Mouse (Mus musculus) heart, postnatal 0 days (tissue): Measurements from ENCODE around the gene Tnfrsf18. TPM values are rescaled to one million over a fixed set of nuclear protein-coding genes. Genes with fewer than 3 reads are reported as not detected.

Experiments used
- ATAC-seq: fragments of 200-750 bp; cut with Nextera tagmentation; 2 replicates; pipeline ENCODE4 v1.8.0; 2017; ENCODE audit warnings: low read depth, moderate number of reproducible peaks, moderate library complexity; ENCODE audit not compliant: insufficient read depth
- DNase-seq: peaks from one replicate; pipeline ENCODE4 v3.0.0-alpha.2; 2016; ENCODE audit warnings: low spot score
- H3K27ac ChIP-seq: fragments of 300-500 bp; sonication (generic); 2 replicates; pipeline ENCODE4 v1.5.1; 2014; ENCODE audit warnings: low read depth, mild to moderate bottlenecking
- H3K27me3 ChIP-seq: fragments of 300-500 bp; sonication (generic); 2 replicates; pipeline ENCODE4 v1.6.1; 2014; ENCODE audit warnings: low read length, mixed read lengths; ENCODE audit not compliant: control insufficient read depth, insufficient read depth
- H3K36me3 ChIP-seq: fragments of 300-500 bp; sonication (generic); replicated peaks from 2 replicates; pipeline ENCODE4 v1.6.1; 2014; ENCODE audit warnings: low read length, mixed read lengths; ENCODE audit not compliant: control insufficient read depth, insufficient read depth
- H3K4me1 ChIP-seq: fragments of 300-500 bp; sonication (generic); 2 replicates; pipeline ENCODE4 v1.6.1; 2014; ENCODE audit warnings: antibody characterized with exemption; ENCODE audit not compliant: control insufficient read depth, insufficient read depth
- H3K4me2 ChIP-seq: fragments of 300-500 bp; sonication (generic); 2 replicates; pipeline ENCODE4 v1.6.1; 2014; ENCODE audit warnings: low read depth, mild to moderate bottlenecking, low read length, moderate library complexity
- H3K4me3 ChIP-seq: fragments of 300-500 bp; sonication (generic); 2 replicates; pipeline ENCODE4 v1.5.1; 2014; ENCODE audit warnings: low read depth, low read length
- H3K9ac ChIP-seq: fragments of 300-500 bp; sonication (generic); replicated peaks from 2 replicates; pipeline ENCODE4 v1.6.1; 2014; ENCODE audit warnings: low read depth, low read length, mixed read lengths
- H3K9me3 ChIP-seq: fragments of 300-500 bp; sonication (generic); replicated peaks from 2 replicates; pipeline ENCODE4 v1.6.1; 2016; ENCODE audit warnings: low read length; ENCODE audit not compliant: control insufficient read depth
- CTCF ChIP-seq: IDR thresholded peaks from 2 replicates; pipeline ENCODE4 v1.5.1; 2016; ENCODE audit warnings: antibody characterized with exemption, control low read depth, low read depth
- EP300 ChIP-seq: IDR thresholded peaks from 2 replicates; pipeline ENCODE4 v1.6.1; 2016; ENCODE audit warnings: antibody characterized with exemption, low read depth
- WGBS: fragments of 180-500 bp; shearing (Covaris S2); extraction: QIAGEN DNeasy Blood & Tissue Kit; methylation state at CpG from one replicate; pipeline ENCODE4 v1.1.7; 2014; 5-methylcytosine and 5-hydroxymethylcytosine counted together
- polyA plus RNA-seq: library from polyadenylated mRNA; unstranded; fragments of >200 nt; fragmentation: Nextera tagmentation; extraction: Ambion mirVana; gene quantifications from 2 replicates; pipeline ENCODE4 v1.2.1, GENCODE M21; 2015
- total RNA-seq: library from RNA; depleted of rRNA; stranded (reverse); fragments of >200 nt; gene quantifications from 2 replicates; pipeline ENCODE4 v1.2.3, GENCODE M21; 2014; ENCODE audit warnings: low replicate concordance

Tnfrsf18 gene
- total and polyA plus RNA-seq, 2 experiments from 2014 or later, result 1.00 TPM; not detected in 1

DNA sequence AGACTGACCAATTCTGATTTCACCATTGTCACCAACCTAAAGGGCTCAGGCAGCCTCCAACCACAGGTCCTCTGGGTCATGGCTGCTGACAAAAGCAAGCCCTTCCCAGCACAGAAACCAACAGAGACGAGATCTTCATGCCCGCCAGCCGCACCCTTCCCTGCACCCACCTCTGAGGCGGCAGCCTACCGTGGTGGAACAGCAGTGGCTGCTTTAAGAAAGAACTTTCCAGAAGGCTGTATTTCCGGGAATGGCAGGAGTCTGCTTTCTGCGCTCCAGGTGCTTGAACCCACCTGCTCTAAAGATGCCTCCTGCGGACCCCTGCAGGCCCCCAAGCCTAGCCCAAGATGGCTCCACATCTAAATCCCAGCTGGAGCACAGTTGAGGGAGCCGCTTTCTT lies 32.9 kb downstream of the Tnfrsf18 start:
- WGBS, result 74% methylated on average over 9 of the region's 9 CpGs
- H3K27ac ChIP-seq, result no peak overlapping the region
- TF ChIP-seq EP300 (no peak), CTCF (no peak)
- no peaks in the 10 kb centered on the region for H3K27me3 ChIP-seq
- H3K36me3 ChIP-seq, result no peaks in the 10 kb centered on the region
- H3K4me1 ChIP-seq, result no peaks in the 10 kb centered on the region
- no peak overlapping the region for H3K9ac ChIP-seq
- no peak for ATAC-seq
- no peak overlapping the region for H3K4me2 ChIP-seq
- no peak overlapping the region for H3K4me3 ChIP-seq
- no peak for DNase-seq
- no peaks in the 10 kb centered on the region for H3K9me3 ChIP-seq

DNA sequence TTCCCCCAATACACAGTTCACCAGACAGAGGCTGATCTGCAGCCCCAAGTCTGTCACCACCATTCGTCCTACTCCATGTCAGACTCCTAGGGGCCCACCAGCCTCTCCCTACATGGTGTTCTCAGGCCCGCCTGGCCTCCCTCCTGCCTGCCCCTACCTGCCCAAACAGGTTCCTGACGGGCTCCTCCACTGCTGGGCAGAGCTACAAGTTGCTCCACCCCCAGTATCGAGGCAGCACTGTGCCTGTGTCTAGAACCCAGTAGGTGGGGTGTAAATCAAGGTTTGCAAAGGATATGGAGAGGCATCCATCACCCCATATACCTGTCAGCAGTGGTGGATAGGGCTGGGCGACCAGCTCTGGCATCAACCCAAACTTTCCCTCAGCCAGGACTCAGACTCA lies 33.3 kb downstream of the Tnfrsf18 start, which contains the start of gene Ttll10:
Ttll10 (minus strand) TSS at position 154 of the 400 bp plus-strand sequence.
- TF ChIP-seq EP300, result no peak
- TF ChIP-seq CTCF, result no peak
- H3K9me3 ChIP-seq, result no peaks in the 10 kb centered on the region
- no peaks in the 10 kb centered on the region for H3K36me3 ChIP-seq
- no peaks in the 10 kb centered on the region for H3K27me3 ChIP-seq
- ATAC-seq (no peak), DNase-seq (no peak)
- no peak within 1 kb of the TSS for H3K4me2 ChIP-seq
- H3K4me3 ChIP-seq, result no peak within 1 kb of the TSS
- H3K4me1 ChIP-seq, result no peaks in the 10 kb centered on the region
- H3K9ac ChIP-seq, result no peak within 1 kb of the TSS
- H3K27ac ChIP-seq, result no peak within 1 kb of the TSS
- WGBS, result 44% methylated on average over 5 of the region's 5 CpGs

DNA sequence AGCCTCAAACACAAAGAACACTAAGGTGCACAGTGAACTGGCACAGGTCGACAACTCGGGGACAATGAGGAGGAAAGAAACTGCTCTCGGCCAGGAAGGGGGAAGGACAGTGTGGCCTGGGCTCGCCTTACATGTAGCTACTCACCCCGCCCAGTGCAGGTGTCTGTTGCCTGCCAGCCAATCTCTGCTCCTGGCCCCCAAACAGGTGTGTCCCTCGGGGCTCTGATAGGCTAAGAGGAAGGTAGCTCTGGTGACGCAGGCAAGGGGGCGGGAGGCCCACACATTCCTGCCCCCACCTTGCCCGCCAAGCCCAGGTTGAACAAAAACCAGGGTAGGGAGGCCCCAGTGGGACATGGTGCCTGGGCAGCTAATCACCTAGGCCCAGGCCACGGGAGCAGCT lies 33.7 kb downstream of the Tnfrsf18 start:
- H3K27me3 ChIP-seq, result no peaks in the 10 kb centered on the region
- WGBS, result 43% methylated on average over 10 of the region's 10 CpGs
- H3K9ac ChIP-seq, result no peak overlapping the region
- no peaks in the 10 kb centered on the region for H3K4me1 ChIP-seq
- H3K27ac ChIP-seq, result no peak overlapping the region
- DNase-seq (no peak), ATAC-seq (no peak)
- H3K4me2 ChIP-seq, result no peak overlapping the region
- no peak for TF ChIP-seq EP300
- no peak for TF ChIP-seq CTCF
- no peak overlapping the region for H3K4me3 ChIP-seq
- no peaks in the 10 kb centered on the region for H3K9me3 ChIP-seq
- no peaks in the 10 kb centered on the region for H3K36me3 ChIP-seq

DNA sequence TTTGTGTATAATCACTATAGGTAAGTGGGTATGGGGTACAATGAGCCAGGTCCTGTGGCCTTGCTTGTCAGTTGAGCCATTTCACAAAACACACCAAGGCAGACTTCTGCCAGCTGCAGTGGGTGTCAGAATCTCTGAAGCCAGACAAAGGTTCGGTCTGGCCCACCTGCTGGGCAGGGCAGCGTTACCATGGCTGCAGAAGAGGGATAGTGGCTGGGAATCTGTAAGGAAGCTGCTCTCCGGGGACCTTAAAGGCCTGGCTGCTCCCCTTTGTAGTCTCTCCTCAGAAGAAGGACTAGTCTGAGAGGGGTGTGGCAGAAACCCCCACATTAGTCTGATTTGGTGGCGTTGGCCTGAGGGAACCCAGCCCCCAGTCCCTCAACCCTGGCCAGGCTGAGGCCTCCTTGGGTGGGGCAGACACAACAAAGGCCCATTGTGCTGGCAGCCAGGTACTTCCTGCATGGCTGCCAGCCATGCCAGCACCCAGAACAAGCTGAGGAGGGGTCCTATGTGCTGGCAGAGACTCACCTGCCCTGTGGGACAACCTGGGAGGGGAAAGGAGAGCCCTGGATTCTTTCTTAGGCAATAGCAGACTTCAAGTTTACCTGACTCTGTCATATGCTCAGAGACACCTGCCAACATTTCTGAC lies 38.0 kb downstream of the Tnfrsf18 start:
- H3K27me3 ChIP-seq, result no peaks in the 10 kb centered on the region
- H3K4me1 ChIP-seq, result 0 out of 2 replicates have a peak, but pooled peaks cover 3% of the 10 kb centered on the region
- no peak for ATAC-seq
- H3K4me2 ChIP-seq, result no peak overlapping the region
- H3K36me3 ChIP-seq, result no peaks in the 10 kb centered on the region
- WGBS, result 38% methylated on average over 4 of the region's 4 CpGs
- H3K9me3 ChIP-seq, result no peaks in the 10 kb centered on the region
- H3K9ac ChIP-seq, result no peak overlapping the region
- no peak overlapping the region for H3K27ac ChIP-seq
- no peak overlapping the region for H3K4me3 ChIP-seq
- TF ChIP-seq CTCF (no peak), EP300 (no peak)
- DNase-seq, result no peak

DNA sequence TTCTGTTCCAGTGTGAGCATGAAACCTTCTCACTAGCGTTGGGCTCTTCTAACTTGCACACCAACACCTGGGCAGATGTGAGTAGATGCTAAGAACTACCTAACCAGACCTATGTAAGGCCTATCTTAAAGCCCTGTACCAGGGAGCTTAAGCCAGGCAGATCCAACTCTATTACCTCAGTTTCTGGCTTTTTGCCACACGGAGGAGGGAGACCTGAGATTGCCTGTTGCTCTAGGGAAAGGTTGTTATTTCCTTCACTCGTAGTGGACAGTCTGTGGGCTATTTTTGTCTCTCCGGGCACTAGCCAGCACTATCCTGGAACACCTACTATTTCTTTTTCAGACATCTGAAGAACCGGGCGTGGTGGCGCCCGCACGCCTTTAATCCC lies 38.5 kb downstream of the Tnfrsf18 start:
- H3K27ac ChIP-seq, result no peak overlapping the region
- H3K9me3 ChIP-seq, result no peaks in the 10 kb centered on the region
- no peak overlapping the region for H3K4me2 ChIP-seq
- DNase-seq (no peak), ATAC-seq (no peak)
- no peaks in the 10 kb centered on the region for H3K36me3 ChIP-seq
- TF ChIP-seq CTCF, result no peak
- no peak for TF ChIP-seq EP300
- no peak overlapping the region for H3K9ac ChIP-seq
- H3K4me1 ChIP-seq, result 0 out of 2 replicates have a peak, but pooled peaks cover 3% of the 10 kb centered on the region
- H3K4me3 ChIP-seq, result no peak overlapping the region
- H3K27me3 ChIP-seq, result no peaks in the 10 kb centered on the region
- 44% methylated on average over 9 of the region's 9 CpGs for WGBS
